Mouse (Mus musculus) adrenal gland, postnatal 14 days (tissue): ENCODE results near the gene Pabpn1l. TPM values are rescaled to one million over a fixed set of nuclear protein-coding genes. Genes with fewer than 3 reads are reported as not detected.
"Not testable (repeated sequence)": the region's sequence is repeated elsewhere in the genome, so short reads cannot be mapped to it uniquely, and the experiment has no call there.

Experiments
- DNase-seq: peaks from one replicate; pipeline ENCODE4 v3.0.0; 2021; ENCODE audit warnings: mixed read lengths
- total RNA-seq: library from RNA; stranded (reverse); gene quantifications from 2 replicates; pipeline ENCODE4 v1.2.3, GENCODE M21; 2021

The Pabpn1l gene
- total RNA-seq, 1 experiment from 2014 or later, result not detected

GRCm38 (mm10) chr8:122646337-122646736, 23.8 kb upstream of the Pabpn1l start:
- no peak for DNase-seq

- DNase-seq, result peak; percentile 71
Observed at GRCm38 (mm10) chr8:122644175-122644954, 21.8 kb upstream of the Pabpn1l start.

- DNase-seq, result peak; percentile 88
Observed at GRCm38 (mm10) chr8:122642071-122642470, 19.5 kb upstream of the Pabpn1l start.

- no peak for DNase-seq
Observed at GRCm38 (mm10) chr8:122641406-122641805, 18.9 kb upstream of the Pabpn1l start.

- no peak for DNase-seq
Observed at GRCm38 (mm10) chr8:122640825-122641224, 18.3 kb upstream of the Pabpn1l start.

GRCm38 (mm10) chr8:122639521-122640248, 17.1 kb upstream of the Pabpn1l start:
- DNase-seq, result peak; percentile 61

- no peak for DNase-seq
Observed at GRCm38 (mm10) chr8:122638601-122639000, 16.1 kb upstream of the Pabpn1l start.

GRCm38 (mm10) chr8:122637230-122637629, 14.7 kb upstream of the Pabpn1l start:
- no peak for DNase-seq

- no peak for DNase-seq
Observed at GRCm38 (mm10) chr8:122636803-122637175, 14.2 kb upstream of the Pabpn1l start.

- no peak for DNase-seq
Observed at GRCm38 (mm10) chr8:122635878-122636802, 13.6 kb upstream of the Pabpn1l start.

GRCm38 (mm10) chr8:122633205-122633604, 10.7 kb upstream of the Pabpn1l start:
- no peak for DNase-seq

GRCm38 (mm10) chr8:122632134-122632533, 9.6 kb upstream of the Pabpn1l start:
- not testable (repeated sequence) for DNase-seq

GRCm38 (mm10) chr8:122630696-122631095, 8.2 kb upstream of the Pabpn1l start:
- no peak for DNase-seq

- DNase-seq, result no peak
Observed at GRCm38 (mm10) chr8:122629388-122629787, 6.8 kb upstream of the Pabpn1l start.

- DNase-seq, result no peak
Observed at GRCm38 (mm10) chr8:122626896-122627295, 4.4 kb upstream of the Pabpn1l start.

GRCm38 (mm10) chr8:122625811-122626210, 3.3 kb upstream of the Pabpn1l start:
- no peak for DNase-seq

GRCm38 (mm10) chr8:122624653-122625052, 2.1 kb upstream of the Pabpn1l start:
- no peak for DNase-seq

- no peak for DNase-seq
Observed at GRCm38 (mm10) chr8:122623844-122624642, 1.5 kb upstream of the Pabpn1l start.

GRCm38 (mm10) chr8:122620446-122620845, 2.1 kb downstream of the Pabpn1l start:
- no peak for DNase-seq

GRCm38 (mm10) chr8:122618660-122619378, 3.7 kb downstream of the Pabpn1l start:
- no peak for DNase-seq
